Mouse (Mus musculus) ovary, adult 10 weeks (tissue): Measurements from ENCODE around the gene Hccs. TPM values are rescaled to one million over a fixed set of nuclear protein-coding genes. Genes with fewer than 3 reads are reported as not detected.

ENCODE experiments used
- polyA plus RNA-seq: library from polyadenylated mRNA; stranded (reverse); fragments of 350-450 nt; fragmentation: Illumina TruSeq; extraction: RNeasy Lipid Tissue Mini Kit (QIAGEN cat#74804); gene quantifications from one replicate; pipeline ENCODE4 v1.2.3, GENCODE M21; 2014

Gene Hccs
- 74.9 TPM for polyA plus RNA-seq

GRCm38 (mm10) chrX:169319945-169320667 lies at the start of gene Hccs:
Gene Hccs (minus strand): TSS chrX:169320372.

Other genes starting within 250 kb of the Hccs start
- not detected for gene Amelx, start 133.2 kb downstream of the Hccs start, polyA plus RNA-seq